Mouse (Mus musculus) megakaryocyte, embryonic 14.5 days (primary cell): ENCODE measurements around the gene Ocrl. TPM values are rescaled to one million over a fixed set of nuclear protein-coding genes. Genes with fewer than 3 reads are reported as not detected.

Source experiments
- H3K27me3 ChIP-seq: replicated peaks from 2 replicates; pipeline ENCODE3; 2012; ENCODE audit warnings: inconsistent platforms
- H3K36me3 ChIP-seq: replicated peaks from 2 replicates; pipeline ENCODE3; 2012; ENCODE audit warnings: low read length, inconsistent platforms, mixed read lengths
- H3K4me1 ChIP-seq: 2 replicates; pipeline ENCODE4 v1.6.1; 2012; ENCODE audit warnings: inconsistent platforms
- H3K4me3 ChIP-seq: replicated peaks from 2 replicates; pipeline ENCODE3; 2012; ENCODE audit warnings: moderate library complexity, mild to moderate bottlenecking, inconsistent platforms
- H3K9me3 ChIP-seq: 2 replicates; pipeline ENCODE4 v1.6.1; 2012; ENCODE audit warnings: inconsistent platforms
- FLI1 ChIP-seq: IDR thresholded peaks from 2 replicates; pipeline ENCODE4 v1.6.1; 2012; ENCODE audit warnings: low read length, inconsistent platforms, mixed read lengths
- GATA1 ChIP-seq: IDR thresholded peaks from 3 replicates; pipeline ENCODE4 v1.6.1; 2012; ENCODE audit warnings: mixed read lengths, low read length, inconsistent platforms, borderline replicate concordance
- polyA plus RNA-seq: library from polyadenylated mRNA; stranded (reverse); fragments of >175 nt; gene quantifications from 2 replicates; pipeline ENCODE4 v1.2.3, GENCODE M21; 2012; ENCODE audit warnings: low replicate concordance; ENCODE audit not compliant: insufficient read depth

Ocrl gene
- polyA plus RNA-seq, 1 experiment = 1.9 TPM

DNA sequence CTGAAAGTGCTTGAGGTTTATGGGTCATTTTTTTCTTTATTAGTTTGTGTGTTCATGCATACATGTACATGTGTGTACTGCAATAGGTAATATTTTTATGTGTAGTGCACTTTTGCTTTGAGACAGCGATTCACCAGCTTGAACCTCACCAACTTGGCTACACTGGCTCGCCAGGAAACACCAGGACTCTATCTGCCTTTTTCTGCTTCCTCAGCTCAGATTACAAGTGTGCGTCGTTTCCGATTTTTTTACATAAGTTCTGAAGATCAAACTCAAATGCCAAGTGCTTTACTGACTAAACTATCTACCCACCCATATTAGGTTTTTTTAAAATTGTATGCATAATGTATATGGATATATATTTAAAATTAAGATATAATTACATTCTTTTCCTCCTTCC is 8.4 kb downstream of the Ocrl start:
- peaks cover 23% of the 10 kb centered on the region for H3K4me1 ChIP-seq
- H3K36me3 ChIP-seq = peaks cover 63% of the 10 kb centered on the region
- peaks cover 7% of the 10 kb centered on the region for H3K27me3 ChIP-seq
- H3K4me3 ChIP-seq = no peak overlapping the region
- TF ChIP-seq FLI1 = no peak
- TF ChIP-seq GATA1 = no peak
- H3K9me3 ChIP-seq = no peaks in the 10 kb centered on the region

DNA sequence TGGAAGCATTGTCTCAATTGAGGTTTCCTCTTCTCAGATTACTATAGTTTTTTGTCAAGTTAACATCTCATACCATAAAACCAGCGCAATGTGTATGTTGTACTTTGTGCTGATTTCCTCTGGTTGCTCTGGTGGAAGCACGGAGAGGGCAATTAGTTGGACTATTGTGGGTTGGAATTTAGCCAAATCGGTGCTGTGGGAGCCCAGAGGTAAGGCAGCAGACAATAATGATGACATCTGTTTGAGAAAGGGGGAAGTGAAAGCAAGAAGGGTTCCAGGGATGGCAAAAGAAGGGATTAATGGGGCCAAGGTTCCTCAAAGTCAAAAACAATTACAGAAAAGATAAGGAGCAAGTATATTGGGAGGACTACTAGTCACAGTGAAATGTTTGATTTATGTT is 15.8 kb downstream of the Ocrl start:
- Histone ChIP-seq H3K27me3 (peaks cover 4% of the 10 kb centered on the region), H3K4me1 (peaks cover 18% of the 10 kb centered on the region; the same call in 1 of the 2 replicates), H3K9me3 (no peaks in the 10 kb centered on the region; the same call in 1 of the 2 replicates), H3K36me3 (peaks cover 65% of the 10 kb centered on the region), H3K4me3 (no peak overlapping the region)
- no peak for TF ChIP-seq FLI1

DNA sequence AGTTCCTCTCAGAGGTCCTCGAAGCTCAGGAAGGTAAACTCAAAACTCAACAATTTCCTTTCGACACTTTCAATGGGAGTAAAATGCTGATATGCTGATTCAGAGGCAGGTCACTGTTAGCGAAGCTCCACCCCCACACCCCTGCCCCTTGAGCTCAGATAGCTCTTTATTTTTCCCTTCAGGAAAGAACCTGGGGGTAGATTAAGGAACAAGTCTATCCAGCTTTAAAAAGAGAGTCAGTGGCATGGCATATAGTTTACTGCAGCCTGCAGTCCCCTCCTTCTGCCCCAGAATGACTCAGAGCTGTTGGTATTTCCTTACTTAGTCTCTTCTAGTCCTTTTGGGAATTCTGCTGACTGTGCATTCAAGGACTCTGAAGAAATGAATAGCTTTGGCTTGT is 18.3 kb downstream of the Ocrl start:
- no peak overlapping the region for H3K4me3 ChIP-seq
- H3K36me3 ChIP-seq = peaks cover 89% of the 10 kb centered on the region
- peaks cover 14% of the 10 kb centered on the region; the same call in 1 of the 2 replicates for H3K4me1 ChIP-seq
- TF ChIP-seq GATA1 (no peak), FLI1 (no peak)
- H3K27me3 ChIP-seq = peaks cover 4% of the 10 kb centered on the region
- H3K9me3 ChIP-seq = no peaks in the 10 kb centered on the region; the same call in 1 of the 2 replicates

DNA sequence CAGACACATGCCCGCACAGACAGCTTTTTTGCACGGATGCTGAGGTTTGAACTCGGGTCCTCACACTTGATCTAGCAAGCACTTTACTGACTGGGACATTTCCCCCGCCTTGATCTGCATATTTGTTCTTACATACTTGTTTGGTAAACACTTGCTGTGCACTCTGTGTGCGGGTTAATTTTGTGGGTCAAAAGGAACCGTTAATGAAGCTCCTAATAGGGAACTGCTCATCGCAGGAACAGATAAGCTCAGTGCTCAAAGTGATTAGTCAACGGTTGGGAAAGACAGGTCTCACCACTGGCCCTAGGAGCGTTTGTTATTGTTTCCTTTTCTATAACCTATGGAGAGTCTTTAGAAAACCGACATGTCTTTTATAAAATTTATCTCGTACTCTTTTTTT is 22.2 kb downstream of the Ocrl start:
- Histone ChIP-seq H3K4me3 (no peak overlapping the region), H3K4me1 (peaks cover 4% of the 10 kb centered on the region; the same call in 1 of the 2 replicates), H3K9me3 (no peaks in the 10 kb centered on the region), H3K27me3 (peaks cover 2% of the 10 kb centered on the region), H3K36me3 (peaks cover 95% of the 10 kb centered on the region)
- no peak for TF ChIP-seq GATA1
- TF ChIP-seq FLI1 = no peak

- Histone ChIP-seq H3K9me3 (no peaks in the 10 kb centered on the region), H3K4me1 (no peaks in the 10 kb centered on the region), H3K36me3 (peaks cover 98% of the 10 kb centered on the region), H3K4me3 (no peak overlapping the region), H3K27me3 (peaks cover 2% of the 10 kb centered on the region)
- TF ChIP-seq GATA1 (no peak), FLI1 (no peak)
These were observed 24.7 kb downstream of the Ocrl start for GRCm38 (mm10) chrX:47936885-47937284.

DNA sequence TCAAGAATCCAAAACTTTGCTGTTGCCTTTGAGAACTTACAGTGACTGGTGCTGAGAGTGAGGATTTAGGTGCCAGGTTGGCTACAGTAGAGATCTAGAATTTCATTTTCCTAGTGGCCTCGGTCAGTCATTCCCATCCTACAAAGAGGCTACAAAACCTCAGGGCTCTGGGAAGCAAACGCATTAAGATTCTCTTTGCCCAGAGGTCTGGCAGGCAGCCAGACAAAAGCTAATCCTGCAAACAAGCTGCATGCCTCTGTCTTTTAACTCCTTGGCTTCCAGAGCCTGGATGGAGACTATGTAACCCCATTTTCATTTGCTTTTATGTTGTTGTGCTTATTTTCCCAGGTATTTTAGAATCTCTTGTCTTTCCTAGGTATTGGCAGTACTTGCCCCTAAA is 25.6 kb downstream of the Ocrl start:
- peaks cover 91% of the 10 kb centered on the region for H3K36me3 ChIP-seq
- H3K9me3 ChIP-seq = no peaks in the 10 kb centered on the region
- TF ChIP-seq GATA1 = no peak
- TF ChIP-seq FLI1 = no peak
- peaks cover 2% of the 10 kb centered on the region for H3K27me3 ChIP-seq
- H3K4me1 ChIP-seq = no peaks in the 10 kb centered on the region
- H3K4me3 ChIP-seq = no peak overlapping the region

DNA sequence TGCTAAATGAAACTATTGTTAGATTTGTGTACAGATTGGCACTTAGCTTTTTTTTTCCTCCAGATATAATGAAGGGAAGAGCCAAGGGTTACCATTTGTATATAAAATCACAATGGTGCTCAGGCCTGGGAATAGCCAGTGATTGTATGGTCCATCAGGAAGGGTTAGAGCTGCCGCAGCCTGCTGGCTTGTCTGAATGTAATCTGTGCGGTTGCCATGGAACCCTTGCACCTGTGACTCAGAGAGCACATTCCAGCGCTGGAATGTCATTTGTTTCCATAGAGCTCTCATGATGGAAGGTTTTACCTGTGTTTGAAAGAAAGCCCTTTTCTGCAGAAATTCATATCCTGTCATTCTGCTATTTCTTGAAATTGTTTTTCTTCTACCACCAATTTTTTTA is 37.5 kb downstream of the Ocrl start:
- peaks cover 5% of the 10 kb centered on the region for H3K27me3 ChIP-seq
- H3K4me1 ChIP-seq = no peaks in the 10 kb centered on the region
- H3K36me3 ChIP-seq = peaks cover 83% of the 10 kb centered on the region
- no peak overlapping the region for H3K4me3 ChIP-seq
- no peaks in the 10 kb centered on the region for H3K9me3 ChIP-seq
- TF ChIP-seq FLI1 (no peak), GATA1 (no peak)

- TF ChIP-seq GATA1 (no peak), FLI1 (no peak)
- no peaks in the 10 kb centered on the region for H3K9me3 ChIP-seq
- peaks cover 9% of the 10 kb centered on the region for H3K27me3 ChIP-seq
- no peak overlapping the region for H3K4me3 ChIP-seq
- peaks cover 67% of the 10 kb centered on the region for H3K36me3 ChIP-seq
- H3K4me1 ChIP-seq = no peaks in the 10 kb centered on the region
These were observed 50.4 kb downstream of the Ocrl start for GRCm38 (mm10) chrX:47962579-47962978.

DNA sequence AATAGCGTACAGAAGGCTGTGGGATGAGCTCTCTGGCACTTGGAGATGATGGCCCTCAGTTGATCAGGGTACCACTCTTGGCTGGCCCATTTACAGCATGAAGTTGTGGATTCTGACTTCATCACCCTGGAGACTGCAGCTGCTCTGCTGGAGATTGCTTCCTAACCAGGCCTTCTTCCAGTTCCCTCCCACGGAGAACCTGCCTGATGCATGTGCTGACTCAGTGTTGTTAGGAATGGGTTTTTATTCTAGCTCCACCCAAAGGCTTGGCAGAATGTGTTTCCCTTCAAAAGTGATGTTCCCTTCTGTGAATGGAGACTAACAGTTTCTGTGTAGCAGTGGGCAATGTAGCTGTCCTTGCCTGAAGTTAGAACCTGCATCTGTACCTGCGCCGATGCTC is 58.2 kb downstream of the Ocrl start:
- Histone ChIP-seq H3K4me1 (no peaks in the 10 kb centered on the region), H3K27me3 (peaks cover 9% of the 10 kb centered on the region), H3K9me3 (no peaks in the 10 kb centered on the region), H3K4me3 (no peak overlapping the region), H3K36me3 (peaks cover under 1% of the 10 kb centered on the region)
- TF ChIP-seq GATA1 = no peak
- TF ChIP-seq FLI1 = no peak

DNA sequence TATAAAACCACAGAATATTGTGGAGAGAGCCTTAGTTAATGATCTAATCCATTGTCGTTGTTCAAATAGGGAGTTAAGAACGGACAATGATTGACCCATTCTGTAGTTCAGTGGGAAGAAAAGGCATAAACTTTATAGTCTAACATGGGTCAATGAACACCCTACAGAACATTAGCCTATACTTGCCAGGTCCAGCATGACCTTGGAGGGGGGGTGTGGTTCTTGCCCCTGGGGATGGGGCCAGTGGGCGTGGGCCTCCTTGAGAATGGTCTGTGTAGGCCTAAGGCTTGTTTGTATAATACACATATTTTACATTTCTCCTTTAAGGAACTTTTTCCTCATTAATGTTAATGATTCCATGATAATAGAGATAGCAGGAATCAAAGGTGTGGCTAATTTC is 58.7 kb downstream of the Ocrl start:
- Histone ChIP-seq H3K27me3 (peaks cover 9% of the 10 kb centered on the region), H3K36me3 (no peaks in the 10 kb centered on the region)
- no peak for TF ChIP-seq FLI1
- no peak for TF ChIP-seq GATA1

GRCm38 (mm10) chrX:47971366-47972128 is 59.4 kb downstream of the Ocrl start:
- Histone ChIP-seq H3K27me3 (peaks cover 9% of the 10 kb centered on the region), H3K9me3 (no peaks in the 10 kb centered on the region), H3K36me3 (no peaks in the 10 kb centered on the region), H3K4me3 (no peak overlapping the region), H3K4me1 (peaks cover 2% of the 10 kb centered on the region)
- TF ChIP-seq FLI1 (no peak), GATA1 (no peak)

More for the DNA sequence above, 58.7 kb downstream of the Ocrl start:
- Histone ChIP-seq H3K9me3 (no peaks in the 10 kb centered on the region), H3K4me3 (no peak overlapping the region), H3K4me1 (no peaks in the 10 kb centered on the region)
